Mouse (Mus musculus) monocyte, adult 2 months (primary cell): ENCODE results near the gene Ptpn9.
"Not testable (repeated sequence)": the region's sequence is repeated elsewhere in the genome, so short reads cannot be mapped to it uniquely, and the experiment has no call there.

Source experiments
- DNase-seq, 2 experiments: peaks; one replicate each; pipeline ENCODE4 v3.0.0; 2022; ENCODE audit warnings: low spot score in 2 of 2, low read depth in 1 of 2

The Ptpn9 gene

GRCm38 (mm10) chr9:56994286-56995197 is at the start of gene Ptpn9:
Gene Ptpn9, plus strand, starts transcription at chr9:56994923.
- peak; percentile 11 to 55 for DNase-seq

GRCm38 (mm10) chr9:56947481-56947880 is 47.2 kb upstream of the Ptpn9 start:
- DNase-seq: peak in 1 of 2 experiments; percentile 21

GRCm38 (mm10) chr9:56948699-56949098 is 46.0 kb upstream of the Ptpn9 start:
- DNase-seq: not testable (repeated sequence)

GRCm38 (mm10) chr9:56949767-56950166 is 45.0 kb upstream of the Ptpn9 start:
- DNase-seq: no peak

GRCm38 (mm10) chr9:56950414-56951400 is 44.0 kb upstream of the Ptpn9 start, which contains the start of gene Snupn:
Gene Snupn, plus strand, starts transcription at chr9:56950878.
- DNase-seq: peak; percentile 91 to 92

- DNase-seq: no peak
Measured at GRCm38 (mm10) chr9:56953562-56953961, 41.2 kb upstream of the Ptpn9 start.

GRCm38 (mm10) chr9:56956966-56957675 is 37.6 kb upstream of the Ptpn9 start:
- DNase-seq: no peak

GRCm38 (mm10) chr9:56958689-56959088 is 36.0 kb upstream of the Ptpn9 start:
- DNase-seq: no peak

- no peak for DNase-seq
Measured at GRCm38 (mm10) chr9:56961591-56961990, 33.1 kb upstream of the Ptpn9 start.

GRCm38 (mm10) chr9:56970158-56970557 is 24.6 kb upstream of the Ptpn9 start:
- DNase-seq: no peak

GRCm38 (mm10) chr9:56973960-56974524 is 20.7 kb upstream of the Ptpn9 start:
- no peak for DNase-seq

GRCm38 (mm10) chr9:56975199-56975598 is 19.5 kb upstream of the Ptpn9 start:
- no peak for DNase-seq

- no peak for DNase-seq
Measured at GRCm38 (mm10) chr9:56980186-56980585, 14.5 kb upstream of the Ptpn9 start.

GRCm38 (mm10) chr9:56981502-56981901 is 13.2 kb upstream of the Ptpn9 start:
- no peak for DNase-seq

GRCm38 (mm10) chr9:56995198-56996027 is 690 bp downstream of the Ptpn9 start:
- DNase-seq: peak in 1 of 2 experiments; percentile 7

- no peak for DNase-seq
Measured at GRCm38 (mm10) chr9:56996028-56996346, 1.3 kb downstream of the Ptpn9 start.

- not testable (repeated sequence) for DNase-seq
Measured at GRCm38 (mm10) chr9:56997206-56997605, 2.5 kb downstream of the Ptpn9 start.

GRCm38 (mm10) chr9:57003011-57003410 is 8.3 kb downstream of the Ptpn9 start:
- DNase-seq: no peak

- DNase-seq: no peak
Measured at GRCm38 (mm10) chr9:57012393-57012792, 17.7 kb downstream of the Ptpn9 start.

- DNase-seq: no peak
Measured at GRCm38 (mm10) chr9:57012895-57013294, 18.2 kb downstream of the Ptpn9 start.
